Mouse (Mus musculus) hindlimb bud, embryonic 11.5 days (tissue): ENCODE results near the gene Gm3336.

ENCODE experiments used
- DNase-seq: peaks from one replicate; pipeline ENCODE4 v3.0.0-alpha.2; 2012; ENCODE audit warnings: low read depth, low spot score; ENCODE audit errors: extremely low spot score

Gm3336 gene

GRCm38 (mm10) chr8:70715086-70715485 is 3.3 kb upstream of the Gm3336 start:
- no peak for DNase-seq

GRCm38 (mm10) chr8:70716521-70717400 is 1.6 kb upstream of the Gm3336 start:
- no peak for DNase-seq

DNA sequence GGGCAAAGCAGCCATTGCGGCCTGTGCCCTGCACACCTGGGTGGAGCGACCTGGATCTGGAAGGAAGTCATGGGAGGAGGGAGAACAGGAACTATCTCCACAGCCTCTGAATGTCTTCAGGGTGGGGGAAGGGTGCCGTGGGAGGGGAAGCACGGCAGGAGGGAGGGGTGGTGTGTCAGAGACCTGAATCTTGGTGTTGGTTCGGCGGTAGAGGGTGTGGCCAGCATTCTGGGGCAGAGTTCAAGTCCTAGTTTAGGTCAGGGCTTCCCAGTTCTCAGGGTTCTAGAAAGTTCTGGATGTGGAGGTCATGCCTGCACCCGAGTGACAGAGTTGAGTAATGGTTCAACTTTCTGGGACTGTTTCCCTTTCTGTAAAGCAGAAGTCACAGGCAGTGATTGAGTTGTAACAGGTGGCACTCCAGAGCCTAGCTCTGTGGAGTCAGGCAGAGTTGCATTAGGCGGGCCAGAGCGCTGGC is 1.5 kb downstream of the Gm3336 start:
- no peak for DNase-seq

DNA sequence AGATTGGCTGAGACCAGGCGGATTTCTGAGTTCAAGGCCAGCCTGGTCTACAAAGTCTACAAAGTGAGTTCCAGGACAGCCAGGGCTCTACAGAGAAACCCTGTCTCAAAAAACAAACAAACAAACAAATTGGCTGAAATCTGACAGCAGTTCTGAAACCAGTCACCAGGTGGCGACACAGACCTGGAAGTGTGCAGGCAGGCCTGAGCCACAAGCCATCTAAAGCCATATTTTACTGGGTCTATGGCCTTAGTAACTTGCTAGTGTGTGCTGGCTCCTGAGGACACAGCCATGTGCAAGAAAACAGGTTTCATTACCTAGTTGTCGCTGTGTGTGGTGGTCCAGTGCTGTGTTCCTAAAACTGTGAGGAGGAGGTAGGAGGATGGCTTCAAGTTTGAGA is 2.4 kb downstream of the Gm3336 start:
- DNase-seq: no peak

- no peak for DNase-seq
Observed at GRCm38 (mm10) chr8:70721601-70722000, 3.3 kb downstream of the Gm3336 start.

GRCm38 (mm10) chr8:70723486-70724210 is 5.3 kb downstream of the Gm3336 start, which contains the start of gene Pde4c:
TSS of gene Pde4c (plus strand) at chr8:70723720.
- DNase-seq: no peak

DNA sequence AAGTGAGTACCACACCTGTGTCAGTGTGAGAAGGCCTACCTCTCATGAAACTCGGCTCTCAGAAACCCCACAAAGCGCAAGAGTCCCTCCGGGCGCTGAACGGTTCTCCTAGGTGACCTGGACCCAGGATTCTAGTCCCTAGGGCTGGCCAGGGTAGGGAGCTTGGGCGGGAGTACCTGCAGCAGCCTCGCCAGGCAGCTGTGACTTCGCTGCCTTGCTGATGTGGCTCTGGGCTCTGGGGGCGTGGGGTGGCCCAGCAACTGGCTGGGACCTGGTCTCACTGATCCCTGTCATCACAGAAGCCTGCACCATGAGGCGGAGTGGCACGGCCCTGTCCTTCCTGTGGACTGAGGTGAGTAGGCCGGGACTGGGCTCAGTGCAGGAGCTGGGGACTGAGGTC is 5.9 kb downstream of the Gm3336 start:
- DNase-seq: no peak

GRCm38 (mm10) chr8:70725792-70726447 is 7.6 kb downstream of the Gm3336 start:
- no peak for DNase-seq

DNA sequence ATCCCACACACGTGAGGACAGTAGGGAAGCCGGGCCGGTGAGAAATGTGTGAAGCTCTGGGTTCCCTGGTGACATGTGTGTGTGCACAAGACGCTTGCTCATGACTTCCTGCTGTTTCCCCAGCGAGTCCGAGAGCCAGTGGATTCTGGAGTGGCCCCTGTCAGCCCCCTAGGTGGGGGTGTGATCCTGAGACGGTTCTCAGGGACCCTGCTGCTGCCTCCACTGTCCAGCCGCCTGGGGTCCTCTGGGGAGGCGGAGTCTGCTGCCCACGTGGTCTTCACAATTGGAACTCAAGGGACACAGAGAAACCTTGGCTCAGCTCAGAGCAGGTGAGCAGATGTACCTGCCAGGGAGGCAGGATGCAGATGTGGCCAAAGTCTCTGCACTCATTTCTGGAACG is 8.4 kb downstream of the Gm3336 start:
- no peak for DNase-seq

- DNase-seq: no peak
Observed at GRCm38 (mm10) chr8:70729808-70730475, 11.6 kb downstream of the Gm3336 start.

- no peak for DNase-seq
Observed at GRCm38 (mm10) chr8:70730956-70731355, 12.6 kb downstream of the Gm3336 start.

- DNase-seq: no peak
Observed at GRCm38 (mm10) chr8:70737705-70738104, 19.4 kb downstream of the Gm3336 start.

GRCm38 (mm10) chr8:70738211-70738610 is 19.9 kb downstream of the Gm3336 start:
- no peak for DNase-seq

DNA sequence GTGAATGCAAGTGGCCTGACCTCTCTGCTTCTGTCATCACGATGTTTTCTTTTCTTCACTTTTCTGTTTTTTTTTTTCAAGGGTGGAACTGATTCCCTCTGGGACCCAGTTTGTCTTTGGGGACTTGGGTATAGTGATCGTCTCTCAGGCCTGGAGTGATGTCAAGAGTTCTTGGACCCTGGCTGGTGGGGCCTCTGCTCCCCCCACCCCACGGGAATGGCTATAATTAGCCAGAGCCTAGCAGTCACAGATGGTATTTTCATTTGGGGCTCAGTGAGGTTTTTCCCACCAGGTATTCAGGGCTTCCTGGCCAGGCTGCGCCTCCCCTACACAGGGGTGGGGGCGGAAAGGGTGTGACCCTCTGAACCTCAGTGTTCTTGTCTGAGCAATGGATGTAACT is 23.3 kb downstream of the Gm3336 start:
- no peak for DNase-seq

DNA sequence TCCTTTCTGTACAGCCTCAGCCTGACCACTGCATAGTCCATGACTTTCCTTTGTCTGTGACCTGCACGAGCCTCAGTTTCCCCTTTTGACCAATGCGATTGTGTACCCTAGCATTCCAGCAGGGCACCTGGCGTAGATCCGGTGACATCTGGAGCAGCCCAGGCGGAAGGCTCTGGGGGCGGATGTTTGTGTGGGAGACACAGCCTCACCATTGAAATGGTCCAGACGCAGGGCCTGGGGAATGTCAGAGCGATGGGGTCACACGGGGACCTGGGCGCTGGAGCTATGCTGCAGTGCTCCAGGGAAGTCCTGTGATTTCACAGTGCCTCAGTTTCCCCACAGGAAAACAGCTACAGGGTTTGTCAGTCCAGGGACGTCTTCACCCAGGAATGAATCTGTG is 23.8 kb downstream of the Gm3336 start:
- no peak for DNase-seq

DNA sequence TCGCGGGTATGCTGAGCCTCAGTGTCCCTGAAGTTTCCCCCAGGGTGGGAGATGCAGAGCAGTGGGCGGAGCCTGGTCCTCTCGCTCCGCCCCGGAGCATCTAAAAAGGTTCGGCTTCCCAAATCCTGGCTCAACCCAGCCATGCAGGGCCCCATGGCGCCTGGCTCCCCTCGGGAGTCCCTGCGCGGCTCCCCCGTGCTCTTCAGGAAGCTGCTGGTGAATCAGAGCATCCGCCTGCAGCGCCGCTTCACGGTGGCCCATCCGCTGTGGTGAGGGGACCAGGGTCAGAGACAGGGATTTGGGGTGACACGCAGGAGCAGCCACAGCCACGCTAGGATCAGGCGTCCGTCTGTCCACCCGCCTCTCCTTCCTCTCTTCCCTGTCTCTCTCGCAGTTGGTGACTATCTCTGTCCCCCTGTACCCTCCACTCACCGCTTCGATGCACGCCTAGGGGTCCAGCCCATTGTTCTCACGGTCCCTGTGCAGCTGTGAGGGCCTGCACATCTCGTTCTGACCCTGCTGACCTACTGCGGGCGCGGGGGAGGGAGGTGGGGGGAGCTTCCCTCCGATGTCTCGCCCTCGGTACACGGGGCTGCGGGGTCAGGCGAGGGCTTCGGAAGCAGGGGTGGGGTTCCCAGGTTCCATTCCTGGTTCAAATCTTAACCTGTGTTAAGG is 24.8 kb downstream of the Gm3336 start:
- no peak for DNase-seq

DNA sequence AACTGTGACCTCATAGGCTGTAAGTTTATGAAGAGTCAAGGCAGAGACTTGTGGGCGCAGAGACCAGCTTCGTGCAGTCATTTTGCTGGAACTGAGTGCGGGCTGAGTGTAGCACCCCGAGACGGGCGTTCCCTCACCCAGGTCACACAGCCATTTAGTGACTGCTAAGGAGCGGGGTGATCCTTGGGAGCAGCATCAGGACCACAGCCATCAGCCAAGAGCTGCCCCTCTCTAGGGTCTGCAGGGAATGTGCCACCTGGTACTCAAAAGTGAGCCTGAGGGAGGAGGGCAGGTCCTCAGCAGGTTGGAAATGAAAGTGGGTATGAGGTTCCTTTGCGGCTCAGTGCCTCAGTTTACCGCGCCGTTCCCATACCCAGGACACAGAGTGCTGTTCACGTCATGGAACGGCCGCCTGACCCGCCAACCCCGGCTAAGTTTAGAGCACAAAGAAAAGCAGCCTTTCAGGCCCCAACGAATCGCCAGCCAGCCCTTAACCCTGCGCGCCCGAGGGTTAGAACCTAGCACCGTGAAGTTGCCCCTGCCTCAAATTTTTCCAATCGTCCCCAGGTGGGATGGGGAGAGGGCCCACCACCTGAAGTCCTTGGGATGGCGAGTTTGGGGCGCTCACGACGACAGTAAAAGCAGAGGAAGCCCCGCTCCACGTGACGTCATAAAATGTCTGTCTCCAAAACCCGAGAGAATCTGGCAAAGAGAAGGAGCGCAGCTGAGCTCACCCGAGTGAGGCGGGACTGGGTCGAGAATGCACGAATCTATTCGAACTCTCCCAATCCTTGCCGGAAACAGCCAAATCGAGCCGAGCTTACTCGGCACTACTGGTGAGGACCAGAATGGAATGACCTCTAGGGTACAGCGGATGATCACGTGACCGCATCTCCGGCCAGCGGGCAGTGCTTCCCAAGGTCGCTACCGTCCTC is 25.6 kb downstream of the Gm3336 start:
- no peak for DNase-seq

GRCm38 (mm10) chr8:70744806-70745205 is 26.5 kb downstream of the Gm3336 start:
- DNase-seq: no peak

DNA sequence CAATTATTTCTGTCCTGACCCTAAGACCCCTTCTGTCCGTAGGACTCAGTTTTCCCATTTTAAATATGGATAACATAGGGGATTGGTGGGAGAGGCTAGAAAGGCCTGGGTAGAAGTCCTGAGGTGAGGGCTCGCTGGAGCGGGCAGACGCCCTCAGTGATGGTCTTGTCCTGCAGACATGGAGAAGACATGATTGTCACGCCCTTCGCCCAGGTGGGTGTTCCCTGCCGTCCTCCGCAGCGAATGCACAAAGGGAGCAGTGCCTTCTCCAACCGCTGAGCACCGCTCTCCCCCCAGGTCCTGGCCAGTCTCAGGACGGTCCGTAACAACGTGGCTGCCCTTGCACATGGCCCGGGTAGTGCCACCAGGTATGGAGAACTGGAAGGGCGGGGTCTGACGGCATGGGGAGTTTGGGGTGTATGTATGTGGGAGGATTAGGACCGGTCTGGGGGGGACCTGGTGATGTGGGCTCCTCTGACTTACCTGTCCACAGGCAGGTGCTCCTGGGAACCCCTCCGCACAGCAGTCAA is 27.4 kb downstream of the Gm3336 start:
- no peak for DNase-seq
